Mouse (Mus musculus) heart, postnatal 14 days (tissue): ENCODE measurements around the gene Zfp36. TPM values are rescaled to one million over a fixed set of nuclear protein-coding genes. Genes with fewer than 3 reads are reported as not detected.
A peak's percentile ranks its signal among the peaks of the same experiment; 100 is the strongest.

Source experiments
- DNase-seq, 2 experiments: peaks; one replicate each; pipeline ENCODE4 v3.0.0; 2021 to 2022
- intact Hi-C: fragments of 180-260 bp; cut with DNase I; formaldehyde crosslinking; loops from one replicate; pipeline ENCODE4 v1.15.1; 2025
- total RNA-seq, 2 experiments: library from RNA; stranded (reverse); gene quantifications; 2 replicates each; pipeline ENCODE4 v1.2.3; 2021

The Zfp36 gene
- total RNA-seq, 2 experiments from 2014 or later: 25.7 to 27.6 TPM

GRCm38 (mm10) chr7:28372251-28373108 lies 7.6 kb downstream of the Zfp36 start, which contains the start of gene Plekhg2:
Plekhg2 (minus strand) TSS chr7:28372599.
- intact Hi-C loops: loop anchor here (1.0 kb wide), 1 partner anchor 14 kb away; no protein-coding TSS in a partner anchor
- peak; percentile 97 to 98 for DNase-seq

GRCm38 (mm10) chr7:28371514-28371989 lies 8.5 kb downstream of the Zfp36 start:
- intact Hi-C loops: no loop called here
- peak; percentile 84 to 86 for DNase-seq

- intact Hi-C loops: no loop called here
- DNase-seq: no peak
Measured at GRCm38 (mm10) chr7:28370977-28371513, 9.0 kb downstream of the Zfp36 start.

GRCm38 (mm10) chr7:28370051-28370450 lies 10.0 kb downstream of the Zfp36 start:
- intact Hi-C loops: no loop called here
- no peak for DNase-seq

- intact Hi-C loops: no loop called here
- no peak for DNase-seq
Measured at GRCm38 (mm10) chr7:28368276-28368920, 11.7 kb downstream of the Zfp36 start.

GRCm38 (mm10) chr7:28367663-28368275 lies 12.3 kb downstream of the Zfp36 start:
- intact Hi-C loops: loop anchor here (2.0 kb wide), 1 partner anchor 15 kb away; no protein-coding TSS in a partner anchor
- no peak for DNase-seq

GRCm38 (mm10) chr7:28362441-28363060 lies 17.5 kb downstream of the Zfp36 start:
- no peak for DNase-seq
- intact Hi-C loops: no loop called here

GRCm38 (mm10) chr7:28361647-28362341 lies 18.3 kb downstream of the Zfp36 start:
- DNase-seq: no peak
- intact Hi-C loops: no loop called here

GRCm38 (mm10) chr7:28360291-28360690 lies 19.8 kb downstream of the Zfp36 start:
- no peak for DNase-seq
- intact Hi-C loops: no loop called here

- intact Hi-C loops: no loop called here
- DNase-seq: no peak
Measured at GRCm38 (mm10) chr7:28359854-28360253, 20.2 kb downstream of the Zfp36 start.

GRCm38 (mm10) chr7:28358431-28358830 lies 21.6 kb downstream of the Zfp36 start:
- intact Hi-C loops: no loop called here
- no peak for DNase-seq

GRCm38 (mm10) chr7:28357984-28358383 lies 22.1 kb downstream of the Zfp36 start:
- DNase-seq: no peak
- intact Hi-C loops: no loop called here

GRCm38 (mm10) chr7:28356981-28357380 lies 23.1 kb downstream of the Zfp36 start:
- peak; percentile 72 to 76 for DNase-seq
- intact Hi-C loops: no loop called here

- DNase-seq: no peak
- intact Hi-C loops: no loop called here
Measured at GRCm38 (mm10) chr7:28355221-28355620, 24.8 kb downstream of the Zfp36 start.

GRCm38 (mm10) chr7:28354596-28354995 lies 25.5 kb downstream of the Zfp36 start:
- DNase-seq: no peak
- intact Hi-C loops: no loop called here

- intact Hi-C loops: no loop called here
- no peak for DNase-seq
Measured at GRCm38 (mm10) chr7:28354113-28354581, 25.9 kb downstream of the Zfp36 start.

GRCm38 (mm10) chr7:28353267-28353666 lies 26.8 kb downstream of the Zfp36 start:
- intact Hi-C loops: loop anchor here (2.0 kb wide), 1 partner anchor 14 kb away; no protein-coding TSS in a partner anchor
- DNase-seq: no peak

- no peak for DNase-seq
- intact Hi-C loops: loop anchor here (2.0 kb wide), 1 partner anchor 15 kb away; no protein-coding TSS in a partner anchor
Measured at GRCm38 (mm10) chr7:28351676-28352191, 28.3 kb downstream of the Zfp36 start.
